Mouse (Mus musculus): ENCODE results near the gene Tekt4.
A peak's percentile ranks its signal among the peaks of the same experiment; 100 is the strongest.

Gene Tekt4

DNA sequence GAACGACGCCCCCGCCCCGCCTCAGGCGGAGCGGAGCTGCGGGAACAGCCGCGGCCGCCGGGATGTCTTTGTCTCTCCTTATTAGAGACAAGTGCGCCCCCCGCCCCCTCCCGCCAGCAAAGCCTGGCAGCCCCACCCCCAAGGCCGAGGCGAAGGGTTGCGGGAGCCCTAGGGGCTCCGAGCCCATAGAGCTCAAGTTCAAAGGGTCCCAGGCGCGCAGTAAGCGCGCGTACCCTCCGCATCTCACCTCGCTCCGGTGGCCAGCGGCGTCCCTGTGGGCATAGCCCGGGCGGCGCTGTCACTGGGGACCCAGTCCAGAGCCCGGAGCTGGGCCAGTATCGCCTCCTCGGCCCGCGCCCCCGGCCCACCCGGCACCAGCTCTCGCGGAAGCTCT, 21.2 kb upstream of the Tekt4 start:
- DNase-seq (ENCODE audit: low read depth) = no peak

DNA sequence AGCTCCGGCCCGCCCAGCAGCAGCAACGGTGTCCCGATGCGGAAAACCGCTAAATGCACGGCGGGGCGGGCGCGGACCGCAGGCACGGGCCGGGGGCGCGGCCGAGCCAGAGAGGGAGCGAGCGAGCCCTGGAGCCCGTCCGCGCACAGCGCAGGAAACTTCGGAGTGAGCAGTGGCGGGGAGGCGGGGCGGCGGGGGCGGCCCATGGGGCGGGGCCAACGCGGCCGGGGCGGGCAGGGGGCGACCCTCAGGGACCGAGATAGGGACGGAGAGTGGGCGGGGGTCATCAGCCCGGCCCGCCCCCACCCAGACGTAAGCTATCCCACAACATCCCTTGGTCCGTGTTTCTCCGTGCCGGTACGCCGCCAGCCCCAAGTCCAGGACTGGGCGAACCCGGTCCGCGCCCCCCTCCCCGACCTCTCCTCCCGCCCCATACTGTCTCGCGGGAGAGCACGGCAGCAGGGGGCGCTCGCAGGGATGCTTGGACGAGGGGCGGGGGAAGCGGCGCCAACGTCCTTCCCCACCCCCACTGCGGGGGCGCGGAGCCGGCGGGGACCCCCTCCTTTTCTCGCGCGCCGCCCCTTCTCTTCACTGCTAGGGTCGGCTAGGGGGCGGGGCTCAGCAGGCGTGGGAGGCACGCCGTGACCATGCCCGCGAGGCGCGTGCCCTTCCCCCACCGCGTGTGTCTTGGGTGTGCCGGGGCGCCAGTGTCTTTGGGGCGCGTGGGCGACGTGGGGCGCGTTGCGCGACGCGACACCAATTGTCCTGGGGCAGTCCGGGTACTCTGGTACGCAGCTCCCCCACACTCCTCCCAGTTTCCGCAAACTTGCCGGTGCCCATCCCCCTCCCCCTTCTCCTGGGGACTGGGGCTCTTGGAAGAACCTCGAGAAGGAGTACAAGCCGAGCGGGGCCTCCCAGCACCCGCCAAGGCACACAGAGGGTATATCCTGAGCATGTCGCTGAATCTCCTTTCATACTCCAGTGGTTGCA, 20.5 kb upstream of the Tekt4 start, which contains the start of gene Cacna1h:
Gene Cacna1h (minus strand): TSS at position 167 of the 990 bp plus-strand sequence.
- no peak for DNase-seq (ENCODE audit: low read depth)

DNA sequence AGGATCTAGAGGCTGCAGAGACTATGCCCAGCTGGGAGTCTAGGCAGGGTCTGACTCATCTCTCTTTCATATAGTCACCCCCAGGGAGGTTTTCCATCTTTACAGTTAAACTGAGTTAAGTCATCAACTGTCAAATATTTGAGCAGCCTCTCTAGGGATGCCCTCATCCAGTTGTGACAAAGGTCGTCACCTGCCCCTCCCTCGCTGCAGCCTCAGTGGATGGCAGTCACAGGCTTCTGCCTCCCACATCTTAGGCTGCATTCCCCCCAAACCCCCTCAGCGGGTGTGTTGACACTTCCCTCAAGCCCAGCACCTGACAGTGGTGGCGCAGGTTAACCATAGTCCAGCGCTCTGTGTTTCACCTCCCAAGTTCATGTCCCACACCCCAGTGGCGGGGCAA, 13.0 kb upstream of the Tekt4 start:
- DNase-seq (ENCODE audit: low read depth) = no peak

DNA sequence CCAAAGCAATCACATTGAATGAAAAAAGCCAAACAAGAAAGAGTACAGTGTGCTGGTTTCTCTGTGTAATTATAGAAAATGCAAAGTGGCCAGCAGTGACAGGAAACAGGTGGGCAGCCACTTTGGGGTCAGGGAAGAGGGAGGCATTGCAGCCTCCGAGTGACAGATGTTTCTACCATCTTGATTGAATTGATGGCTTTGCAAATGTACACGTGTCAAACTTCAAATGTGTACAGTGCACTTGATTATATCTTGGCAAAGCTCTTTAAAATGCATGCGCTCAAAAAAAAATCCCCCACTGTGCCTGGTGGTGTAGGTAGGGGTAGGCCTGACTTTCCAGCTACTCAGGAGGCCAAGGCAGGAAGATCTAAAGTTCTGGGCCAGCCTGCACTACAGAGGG, 11.5 kb upstream of the Tekt4 start:
- no peak for DNase-seq (ENCODE audit: low read depth)

DNA sequence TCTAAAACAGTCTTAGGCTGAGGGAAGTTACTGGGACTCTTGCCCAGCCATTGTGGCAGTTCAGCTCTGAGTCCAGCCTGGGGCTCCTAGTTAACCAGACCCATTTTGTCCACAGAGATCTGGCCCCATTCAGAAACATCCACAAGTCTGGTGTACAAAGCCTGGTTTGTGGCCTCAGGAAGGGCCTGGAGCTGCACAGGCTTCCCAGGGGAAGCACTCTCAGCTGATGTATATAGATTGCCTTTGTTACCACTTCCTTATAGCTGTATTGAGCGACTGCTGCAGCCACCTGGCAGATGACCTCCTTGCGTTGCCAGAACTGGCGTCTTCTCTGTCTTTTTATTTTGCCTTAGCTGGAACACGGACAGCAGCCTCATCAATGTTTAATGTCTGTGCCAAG, 9.3 kb upstream of the Tekt4 start:
- no peak for DNase-seq (ENCODE audit: low read depth)

DNA sequence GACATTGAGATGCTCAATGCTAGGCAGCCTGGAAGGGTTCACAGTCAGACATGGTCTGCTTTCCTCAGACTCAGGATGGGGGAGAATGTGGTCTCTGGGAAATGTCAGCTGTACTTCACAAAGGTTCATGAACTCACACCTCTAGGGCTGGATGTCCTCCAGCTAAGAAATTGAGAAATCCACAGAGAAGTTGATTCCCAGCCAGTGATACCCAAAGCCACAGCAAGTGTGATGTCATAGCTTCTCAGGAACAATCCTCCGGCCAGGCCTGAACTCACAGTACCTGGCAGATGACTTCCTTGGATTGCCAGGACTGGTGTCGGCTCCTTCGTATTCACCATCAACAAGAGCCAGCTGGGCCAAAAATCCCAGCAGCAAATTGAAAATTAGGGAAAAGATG, 8.6 kb upstream of the Tekt4 start:
- no peak for DNase-seq (ENCODE audit: low read depth)

DNA sequence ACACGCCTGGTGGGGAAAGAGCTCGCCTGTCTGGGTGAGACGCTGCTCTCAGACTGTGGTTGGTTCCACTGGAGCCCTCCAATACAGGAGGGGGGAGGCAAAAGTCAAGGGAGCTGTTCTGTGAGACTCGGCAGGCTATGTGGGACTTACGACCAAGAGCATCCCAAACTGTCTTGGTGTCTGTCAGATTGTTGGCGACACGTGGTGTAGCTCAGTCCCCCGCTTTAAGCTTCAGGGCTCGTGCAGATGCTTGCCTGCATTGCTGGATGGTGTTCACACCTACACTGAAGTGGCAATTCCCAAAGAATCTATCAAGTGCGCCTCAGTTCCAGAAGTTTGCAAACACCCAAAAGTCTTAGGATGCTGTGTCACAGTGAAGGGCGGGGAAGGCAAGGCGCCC, 6.5 kb upstream of the Tekt4 start:
- no peak for DNase-seq (ENCODE audit: low read depth)

DNA sequence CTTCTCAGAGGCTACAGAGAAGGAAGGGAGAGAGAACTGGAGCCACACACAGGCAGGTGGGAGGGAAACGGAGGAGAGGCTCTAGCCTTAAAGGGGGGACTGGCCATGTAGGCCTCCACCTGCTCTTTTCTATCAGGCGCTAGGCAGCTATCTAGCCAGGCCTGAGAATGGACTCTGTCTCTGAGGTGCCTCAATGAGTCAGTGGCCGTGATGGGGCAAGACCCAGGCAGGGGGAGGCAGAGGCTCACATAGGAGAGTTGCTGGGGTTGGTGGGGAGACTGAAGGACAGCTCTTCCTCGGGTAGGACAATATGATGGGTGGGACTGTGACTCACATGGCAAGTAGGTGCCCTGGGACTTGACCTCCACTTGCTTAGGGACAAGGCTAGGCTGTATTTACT, 4.1 kb upstream of the Tekt4 start:
- no peak for DNase-seq (ENCODE audit: low read depth)

DNA sequence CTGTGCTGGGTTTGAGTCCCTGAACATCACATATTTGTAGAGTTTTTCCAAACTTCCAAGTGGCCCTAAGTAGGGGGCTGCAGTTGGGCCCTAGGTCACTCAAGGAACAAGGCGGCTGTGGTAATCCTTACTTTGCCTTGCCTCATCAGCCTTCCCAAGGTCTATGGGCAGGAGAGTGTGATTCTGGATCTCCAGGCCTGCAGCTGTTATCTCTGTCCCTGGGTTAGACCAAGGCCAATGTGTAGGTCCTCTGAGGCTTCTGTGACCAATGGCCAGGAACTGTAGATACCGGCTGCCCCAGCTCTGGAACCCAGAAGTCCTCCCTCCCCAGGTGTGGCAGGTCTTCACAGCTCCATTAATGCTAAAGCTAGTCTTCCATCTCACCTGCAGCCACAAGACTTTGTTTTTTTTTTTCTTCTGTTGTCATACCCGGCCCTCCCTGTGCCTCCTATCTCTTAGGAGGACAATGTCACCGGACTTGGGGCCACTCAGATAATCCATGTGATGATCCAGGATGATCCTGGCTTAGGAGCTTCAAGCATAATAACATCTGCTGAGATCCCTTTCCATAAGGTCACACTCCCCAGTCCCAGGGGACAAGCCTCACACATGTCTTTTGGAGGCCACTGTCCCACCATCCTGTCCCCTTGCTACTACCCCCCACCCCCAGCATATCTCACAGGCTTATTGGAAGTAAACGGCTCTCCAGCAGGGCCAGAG, 2.0 kb upstream of the Tekt4 start:
- DNase-seq (ENCODE audit: low read depth) = no peak

DNA sequence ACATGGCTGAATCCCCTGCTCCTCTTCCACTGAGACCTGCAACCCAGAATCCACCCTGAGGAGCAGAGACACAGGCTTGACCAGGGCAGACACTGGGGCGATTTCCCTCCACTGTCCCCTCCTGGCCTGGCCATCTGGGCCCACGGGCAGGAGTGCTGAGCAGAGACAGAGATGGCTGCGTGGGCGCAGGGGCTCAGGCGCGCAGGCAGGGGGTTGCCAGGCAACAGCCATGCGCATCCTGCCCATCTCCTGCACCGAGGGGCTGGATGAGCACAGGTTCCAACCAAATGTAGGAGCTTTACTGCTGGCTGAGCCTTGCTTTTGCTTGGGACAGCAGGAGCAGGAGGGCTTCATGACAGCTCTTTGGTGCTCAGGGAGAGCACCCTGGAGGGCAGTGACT, 2.1 kb downstream of the Tekt4 start:
- DNase-seq (ENCODE audit: low read depth) = no peak

DNA sequence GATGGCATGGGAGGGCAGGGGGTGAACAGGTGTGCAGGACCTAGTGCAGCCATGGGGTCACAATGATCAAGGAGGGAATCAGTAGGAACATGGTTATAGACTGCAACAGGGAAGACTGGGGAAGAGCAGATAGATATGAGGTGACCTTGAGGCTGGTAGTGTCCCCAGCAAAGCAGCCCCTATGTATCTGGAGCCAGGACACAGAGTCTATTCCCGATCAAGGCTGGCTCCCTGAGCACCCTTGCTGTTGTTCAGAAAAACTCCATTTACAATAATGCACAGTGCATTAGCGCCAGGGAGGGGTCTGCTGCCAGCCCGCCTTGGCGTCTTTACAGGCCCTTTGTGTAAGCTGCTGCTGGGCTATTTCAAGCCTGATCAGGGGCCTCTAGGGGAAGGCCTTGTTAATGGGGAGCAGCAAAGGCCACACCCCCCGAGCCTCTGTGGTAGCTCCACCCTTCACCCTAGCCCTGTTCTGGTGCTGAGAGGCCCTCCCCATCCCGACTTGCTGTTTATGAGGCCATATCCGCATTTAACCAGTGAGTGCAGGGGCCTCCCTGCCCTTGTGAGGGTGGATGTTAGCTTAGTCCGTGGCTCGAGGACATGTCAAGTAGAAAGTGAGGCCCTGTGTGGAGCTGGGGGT, 7.9 kb downstream of the Tekt4 start:
- DNase-seq (ENCODE audit: low read depth) = no peak

DNA sequence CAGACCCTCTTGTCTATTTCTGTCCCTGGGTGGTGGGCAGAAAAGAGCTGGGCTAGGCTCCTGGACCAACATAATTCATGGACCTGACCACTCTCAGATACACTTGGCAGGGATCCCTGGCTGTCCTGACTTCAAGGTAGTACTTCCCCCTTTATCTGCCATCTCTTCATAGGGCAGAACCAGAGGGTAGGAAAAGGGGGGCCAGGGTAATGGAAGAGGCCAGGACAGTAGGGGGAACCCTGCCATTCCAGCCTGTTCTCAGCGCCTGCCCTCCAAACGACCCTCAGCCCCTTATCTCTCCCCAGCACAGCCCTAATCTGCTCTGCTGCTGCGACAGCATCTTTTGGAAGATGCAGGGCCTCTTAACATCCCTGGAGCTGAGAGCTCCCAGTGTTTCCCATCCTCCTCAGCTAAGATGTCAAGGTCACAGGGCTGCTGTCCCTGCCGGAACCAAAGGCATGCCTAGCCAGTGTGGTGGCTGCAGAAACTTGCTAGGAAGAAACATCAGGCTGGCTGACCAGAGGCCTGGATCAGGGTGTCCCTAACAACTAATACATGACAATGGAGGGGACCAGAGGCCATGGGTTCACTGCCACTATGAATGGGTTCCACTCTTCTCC, 9.0 kb downstream of the Tekt4 start:
- no peak for DNase-seq (ENCODE audit: low read depth)

DNA sequence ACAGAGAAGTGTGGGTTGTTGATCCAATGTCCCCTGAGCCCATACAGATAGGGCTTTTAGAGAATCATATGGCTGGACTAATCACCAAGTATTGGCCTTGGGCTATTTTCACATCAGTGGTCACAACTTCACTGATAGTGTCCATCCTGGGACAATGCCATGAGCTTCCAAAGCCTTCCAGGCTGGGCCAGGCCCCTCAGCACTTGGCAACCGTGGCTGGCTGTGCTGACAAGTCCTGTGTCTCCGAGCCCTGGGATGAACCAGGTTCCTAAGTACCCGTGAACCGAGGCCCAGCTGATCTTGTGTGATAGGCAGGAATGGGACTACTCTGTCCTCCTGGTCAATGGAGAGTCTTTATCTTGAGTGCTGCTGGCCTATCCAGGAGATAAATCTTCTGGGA, 9.7 kb downstream of the Tekt4 start:
- no peak for DNase-seq (ENCODE audit: low read depth)

DNA sequence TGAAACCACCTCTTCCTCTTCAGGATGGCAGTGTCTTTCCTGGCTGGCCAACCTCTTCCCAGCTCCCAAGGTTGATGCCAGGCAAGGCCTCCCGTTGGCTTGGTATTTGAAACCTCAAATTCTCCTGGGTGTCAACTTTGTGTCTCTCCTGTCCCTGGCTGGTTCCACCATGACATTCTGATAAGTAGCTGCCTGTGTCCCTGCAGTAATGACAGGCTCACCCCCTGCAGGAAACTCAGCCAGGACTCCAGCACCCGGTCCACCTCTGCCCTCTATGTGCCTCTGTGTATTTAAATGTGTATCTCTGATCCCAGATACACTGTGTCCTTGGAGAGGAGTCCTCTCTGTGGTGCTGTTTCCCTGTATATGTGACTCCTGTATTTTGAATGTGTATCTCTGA, 11.8 kb downstream of the Tekt4 start:
- DNase-seq (ENCODE audit: low read depth) = no peak

DNA sequence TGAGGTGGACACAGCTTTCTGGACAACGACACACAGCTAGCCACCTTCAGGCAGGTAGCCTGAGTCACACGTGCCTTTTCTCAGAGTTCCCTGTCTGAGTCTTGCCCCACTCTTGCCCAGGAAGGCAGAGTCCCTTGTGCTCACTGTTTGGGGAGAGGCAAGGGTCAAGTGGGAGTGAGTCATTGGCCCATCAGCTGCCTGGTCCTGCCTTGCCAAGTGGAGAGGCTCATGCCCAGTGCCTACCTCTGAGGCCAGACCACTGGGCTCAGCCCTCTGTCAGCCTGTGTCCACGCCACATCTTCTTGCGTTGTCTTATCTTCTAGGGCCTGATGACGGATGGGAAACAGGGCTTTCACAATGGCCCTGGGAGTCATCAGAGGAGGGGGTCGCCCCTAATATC, 13.4 kb downstream of the Tekt4 start:
- DNase-seq (ENCODE audit: low read depth) = no peak

DNA sequence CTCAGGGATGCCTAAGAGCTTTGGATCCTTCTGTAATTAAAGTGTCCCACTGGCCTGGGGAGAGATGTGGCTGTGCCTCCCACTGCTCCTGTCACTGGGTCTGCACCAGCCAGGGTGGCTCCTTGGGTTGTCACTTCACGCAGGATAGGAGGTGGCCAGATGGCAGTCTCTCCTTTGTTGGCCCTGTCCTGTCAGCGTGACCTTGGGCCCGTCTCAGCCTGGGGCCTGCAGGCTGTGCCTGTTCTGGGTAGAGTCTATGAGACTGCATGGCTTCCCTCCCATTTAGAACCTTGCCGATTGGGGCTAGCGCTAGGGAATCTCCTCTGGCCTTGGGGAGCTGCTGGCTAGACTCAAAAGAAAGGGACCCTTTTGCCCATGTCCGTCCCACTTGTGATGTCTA, 13.9 kb downstream of the Tekt4 start:
- DNase-seq (ENCODE audit: low read depth) = no peak

DNA sequence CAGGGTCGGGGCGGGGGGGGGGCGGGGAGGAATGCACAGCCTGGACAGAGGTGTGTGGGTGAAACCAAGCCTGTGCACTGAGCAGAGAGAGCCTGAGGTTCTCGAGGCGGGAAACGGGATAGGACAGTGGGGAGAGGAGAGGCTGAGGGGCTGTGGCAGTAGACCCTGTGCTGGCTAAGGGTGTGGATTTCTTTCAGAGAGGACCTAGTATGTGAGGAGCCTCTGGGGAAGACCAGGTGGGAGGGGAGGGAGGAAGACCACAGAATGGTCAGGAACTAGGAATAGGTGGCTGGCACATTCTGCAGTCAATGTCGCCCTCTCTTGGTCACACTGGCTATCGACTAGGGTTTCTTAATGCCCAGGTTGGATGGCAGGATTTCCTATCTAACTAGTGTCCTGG, 15.4 kb downstream of the Tekt4 start:
- peak; percentile 48 for DNase-seq (ENCODE audit: low read depth)

DNA sequence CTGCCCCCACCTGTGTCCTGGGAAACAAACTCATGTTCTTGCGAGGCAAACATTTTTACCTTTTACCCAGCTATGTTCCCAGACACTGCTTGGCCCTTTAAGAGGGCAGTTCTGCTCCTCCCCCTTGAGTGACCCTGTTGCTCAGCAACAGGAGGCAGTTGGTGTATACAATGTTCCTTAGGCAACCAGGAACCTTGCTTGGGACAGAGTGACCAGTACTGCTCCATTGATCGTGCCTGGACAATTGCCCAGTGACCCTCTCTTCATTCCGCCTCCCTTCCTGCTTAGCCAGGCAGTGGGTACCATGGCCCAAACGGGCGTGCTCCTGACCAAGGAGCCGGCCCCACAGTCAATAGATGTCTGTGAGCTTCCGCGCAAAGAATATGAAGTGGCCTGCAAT, 17.0 kb downstream of the Tekt4 start:
- DNase-seq (ENCODE audit: low read depth) = no peak

DNA sequence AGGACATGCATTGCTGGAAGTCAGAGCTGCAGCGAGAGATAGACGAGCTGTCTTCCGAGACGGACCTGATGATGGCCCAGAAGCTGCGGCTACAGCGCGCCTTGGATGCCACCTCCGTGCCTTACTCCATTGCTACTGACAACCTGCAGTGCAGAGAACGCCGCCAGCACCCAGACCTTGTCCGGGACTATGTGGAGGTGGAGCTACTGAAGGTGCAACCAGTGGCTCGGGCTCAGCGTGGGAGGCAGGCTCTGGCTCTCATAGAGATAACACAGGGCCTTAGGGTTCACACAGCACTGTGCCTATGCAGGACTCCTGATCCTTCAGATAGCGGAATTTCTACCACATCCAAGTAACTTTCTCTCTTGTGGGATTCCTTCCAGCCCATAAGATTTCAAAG, 17.6 kb downstream of the Tekt4 start:
- DNase-seq (ENCODE audit: low read depth) = no peak

DNA sequence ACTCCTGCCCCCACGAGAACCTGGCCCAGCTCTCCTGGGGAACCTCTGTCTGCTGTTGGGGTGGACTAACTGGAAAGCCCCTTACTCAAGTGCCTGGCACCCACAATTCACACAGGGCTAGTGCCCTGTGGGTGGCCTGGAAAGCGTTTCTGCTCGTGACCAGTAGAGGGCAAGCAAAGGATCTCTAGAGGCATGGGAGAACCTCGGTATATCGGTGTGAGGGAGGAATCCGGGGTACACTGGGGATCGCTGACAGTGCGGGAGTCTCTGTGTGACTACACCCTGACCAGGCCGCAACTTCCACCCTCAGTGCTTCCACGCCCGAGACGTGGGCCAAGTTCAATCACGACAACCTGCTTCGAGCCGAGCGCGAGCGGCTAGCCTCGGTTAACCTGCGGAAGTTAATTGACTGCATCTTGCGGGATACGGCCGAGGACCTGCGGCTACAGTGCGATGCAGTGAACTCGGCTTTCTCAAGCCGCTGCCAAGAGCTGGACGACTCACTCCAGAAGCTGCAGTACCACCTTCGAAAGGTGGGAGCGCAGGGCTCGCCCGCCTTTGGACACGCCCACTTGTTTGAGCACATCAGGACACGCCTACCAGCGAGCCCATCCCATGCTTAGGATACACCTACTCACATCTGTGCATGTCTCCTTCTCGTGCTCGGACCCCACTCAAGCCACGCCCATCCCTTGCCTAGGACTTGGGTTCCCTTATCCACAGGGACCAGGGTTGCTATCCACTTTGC, 20.1 kb downstream of the Tekt4 start:
- DNase-seq (ENCODE audit: low read depth) = peak; percentile 12

DNA sequence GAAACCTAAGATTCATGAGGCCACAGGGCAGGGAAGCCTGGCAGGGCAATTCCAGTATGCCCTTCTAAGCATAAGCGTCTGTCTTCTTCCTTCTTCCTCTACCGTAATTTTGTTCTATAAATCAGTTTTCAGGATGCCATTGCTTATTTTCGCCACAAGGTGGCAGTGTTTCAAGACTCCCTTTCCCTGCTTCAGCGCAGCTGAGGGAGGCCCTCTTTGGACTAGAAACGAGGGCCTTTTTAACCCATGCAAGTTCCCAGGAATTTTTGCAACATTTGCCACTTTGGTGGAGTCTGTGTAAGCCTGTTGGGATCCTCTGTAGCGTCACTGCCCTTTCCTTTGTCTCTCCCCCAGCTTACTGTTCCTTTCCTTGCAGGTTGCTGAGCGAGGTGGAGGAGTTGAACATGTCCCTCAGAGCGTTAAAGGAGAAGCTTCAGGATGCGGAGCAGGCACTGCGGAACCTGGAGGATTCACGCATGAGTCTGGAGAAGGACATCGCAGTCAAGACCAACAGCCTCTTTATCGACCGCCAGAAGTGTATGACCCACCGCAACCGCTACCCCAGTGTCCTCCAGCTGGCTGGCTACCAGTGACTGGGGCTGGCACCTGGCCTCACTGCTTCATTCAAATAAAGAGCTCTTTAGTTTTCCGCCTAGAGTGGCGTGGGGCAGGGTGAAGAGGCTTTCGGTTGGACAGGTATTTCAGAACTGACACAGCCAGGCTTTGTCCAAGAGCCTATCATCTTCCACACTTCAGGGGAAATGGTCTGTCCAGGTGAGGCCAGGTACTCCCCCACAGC, 21.7 kb downstream of the Tekt4 start:
- DNase-seq (ENCODE audit: low read depth) = peak; percentile 62
